Mouse (Mus musculus) liver, embryonic 16.5 days (tissue): ENCODE measurements around the gene Marf1. TPM values are rescaled to one million over a fixed set of nuclear protein-coding genes. Genes with fewer than 3 reads are reported as not detected.

ENCODE experiments used
- ATAC-seq: fragments of 200-750 bp; cut with Nextera tagmentation; 2 replicates; pipeline ENCODE4 v1.8.0; 2017; ENCODE audit warnings: low read depth, mild to moderate bottlenecking, moderate number of reproducible peaks, moderate library complexity
- H3K27ac ChIP-seq: fragments of 300-500 bp; sonication (generic); 2 replicates; pipeline ENCODE4 v1.5.1; 2014; ENCODE audit warnings: mild to moderate bottlenecking, low read length
- H3K27me3 ChIP-seq: fragments of 300-500 bp; sonication (generic); 2 replicates; pipeline ENCODE4 v1.6.1; 2014; ENCODE audit warnings: low read depth, low read length, mixed read lengths; ENCODE audit not compliant: control insufficient read depth, insufficient read depth
- H3K36me3 ChIP-seq: fragments of 300-500 bp; sonication (generic); 2 replicates; pipeline ENCODE4 v1.6.1; 2014; ENCODE audit warnings: mild to moderate bottlenecking; ENCODE audit not compliant: control insufficient read depth, insufficient read depth
- H3K4me1 ChIP-seq: fragments of 300-500 bp; sonication (generic); 2 replicates; pipeline ENCODE4 v1.6.1; 2014; ENCODE audit warnings: low read depth, low read length, mixed read lengths; ENCODE audit not compliant: control insufficient read depth
- H3K4me2 ChIP-seq: fragments of 300-500 bp; sonication (generic); 2 replicates; pipeline ENCODE4 v1.6.1; 2014; ENCODE audit warnings: low read depth, low read length, mixed read lengths
- H3K4me3 ChIP-seq: fragments of 300-500 bp; sonication (generic); 2 replicates; pipeline ENCODE4 v1.5.1; 2014; ENCODE audit warnings: low read depth, mild to moderate bottlenecking, low read length
- H3K9ac ChIP-seq: fragments of 300-500 bp; sonication (generic); 2 replicates; pipeline ENCODE4 v1.6.1; 2014; ENCODE audit warnings: low read depth, low read length
- H3K9me3 ChIP-seq: fragments of 300-500 bp; sonication (generic); replicated peaks from 2 replicates; pipeline ENCODE4 v1.6.1; 2016; ENCODE audit warnings: low read length; ENCODE audit not compliant: control insufficient read depth
- WGBS: fragments of 180-500 bp; shearing (Covaris S2); extraction: QIAGEN DNeasy Blood & Tissue Kit; methylation state at CpG from one replicate; pipeline ENCODE4 v1.1.7; 2014; ENCODE audit not compliant: insufficient replicate concordance; 5-methylcytosine and 5-hydroxymethylcytosine counted together
- polyA plus RNA-seq: library from polyadenylated mRNA; unstranded; fragments of >200 nt; fragmentation: Nextera tagmentation; extraction: Ambion mirVana; gene quantifications from 2 replicates; pipeline ENCODE4 v1.2.1, GENCODE M21; 2015

Gene Marf1
- polyA plus RNA-seq, 1 experiment from 2014 or later: 6.9 TPM

- no peak for ATAC-seq
- Histone ChIP-seq H3K4me1 (no peaks in the 10 kb centered on the region), H3K9ac (no peak overlapping the region), H3K4me2 (no peak overlapping the region), H3K36me3 (peaks cover 30% of the 10 kb centered on the region), H3K27ac (no peak overlapping the region), H3K4me3 (no peak overlapping the region), H3K27me3 (no peaks in the 10 kb centered on the region), H3K9me3 (no peaks in the 10 kb centered on the region)
- WGBS: 78% methylated on average over 4 of the region's 4 CpGs
Measured at GRCm38 (mm10) chr16:14151718-14152117, 11.4 kb downstream of the Marf1 start.

DNA sequence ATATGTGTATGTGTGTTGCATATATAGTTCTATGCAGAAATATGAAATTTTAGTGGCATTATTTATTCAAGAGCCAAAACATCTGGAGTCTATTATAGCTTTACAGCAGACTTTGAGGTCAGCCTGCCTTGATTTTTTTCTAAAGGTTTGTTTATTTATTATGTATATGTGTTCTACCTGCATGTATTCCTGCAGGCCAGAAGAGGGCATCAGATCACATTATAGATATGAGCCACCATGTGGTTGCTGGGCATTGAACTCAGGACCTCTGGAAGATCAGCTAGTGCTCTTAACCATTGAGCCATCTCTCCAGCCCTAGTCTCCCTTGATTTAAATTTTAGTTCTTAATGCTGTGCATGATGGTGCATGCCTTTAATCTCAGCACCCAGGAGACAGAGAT, 15.4 kb downstream of the Marf1 start:
- Histone ChIP-seq H3K9me3 (no peaks in the 10 kb centered on the region), H3K4me2 (no peak overlapping the region), H3K27ac (no peak overlapping the region), H3K36me3 (peaks cover 46% of the 10 kb centered on the region), H3K4me1 (no peaks in the 10 kb centered on the region), H3K4me3 (no peak overlapping the region), H3K27me3 (no peaks in the 10 kb centered on the region), H3K9ac (no peak overlapping the region)
- no peak for ATAC-seq

- H3K36me3 ChIP-seq: peaks cover 47% of the 10 kb centered on the region
- no peak for ATAC-seq
- 65% methylated on average over 3 of the region's 3 CpGs for WGBS
- H3K4me2 ChIP-seq: no peak overlapping the region
- no peak overlapping the region for H3K27ac ChIP-seq
- H3K27me3 ChIP-seq: no peaks in the 10 kb centered on the region
- H3K4me3 ChIP-seq: no peak overlapping the region
- H3K9me3 ChIP-seq: no peaks in the 10 kb centered on the region
- H3K4me1 ChIP-seq: 0 out of 2 replicates have a peak, but pooled peaks cover under 1% of the 10 kb centered on the region
- no peak overlapping the region for H3K9ac ChIP-seq
Measured at GRCm38 (mm10) chr16:14143298-14143697, 19.9 kb downstream of the Marf1 start.

DNA sequence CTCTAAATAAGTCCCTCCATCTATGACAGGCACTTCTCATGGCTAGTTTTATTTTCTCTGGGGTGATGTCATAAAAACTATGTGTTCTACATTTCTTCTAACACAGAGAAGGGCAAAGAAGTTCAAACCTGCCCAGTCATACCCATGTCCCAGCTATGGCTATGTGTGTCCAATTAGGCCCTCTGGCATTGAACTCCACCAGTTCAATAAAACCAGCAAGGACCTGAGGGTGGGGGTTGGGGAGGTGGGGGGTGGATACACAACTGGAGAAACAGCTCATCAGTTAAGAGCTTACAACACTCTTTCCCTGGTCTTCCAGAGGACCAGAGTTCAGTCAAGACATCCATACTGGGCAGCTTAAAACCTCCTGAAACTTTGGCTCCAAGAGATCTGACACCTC, 24.0 kb downstream of the Marf1 start:
- no peak overlapping the region for H3K27ac ChIP-seq
- H3K4me1 ChIP-seq: 0 out of 2 replicates have a peak, but pooled peaks cover 2% of the 10 kb centered on the region
- ATAC-seq: no peak
- no peak overlapping the region for H3K9ac ChIP-seq
- no peak overlapping the region for H3K4me2 ChIP-seq
- H3K9me3 ChIP-seq: no peaks in the 10 kb centered on the region
- H3K27me3 ChIP-seq: no peaks in the 10 kb centered on the region
- H3K4me3 ChIP-seq: no peak overlapping the region
- H3K36me3 ChIP-seq: peaks cover 38% of the 10 kb centered on the region

DNA sequence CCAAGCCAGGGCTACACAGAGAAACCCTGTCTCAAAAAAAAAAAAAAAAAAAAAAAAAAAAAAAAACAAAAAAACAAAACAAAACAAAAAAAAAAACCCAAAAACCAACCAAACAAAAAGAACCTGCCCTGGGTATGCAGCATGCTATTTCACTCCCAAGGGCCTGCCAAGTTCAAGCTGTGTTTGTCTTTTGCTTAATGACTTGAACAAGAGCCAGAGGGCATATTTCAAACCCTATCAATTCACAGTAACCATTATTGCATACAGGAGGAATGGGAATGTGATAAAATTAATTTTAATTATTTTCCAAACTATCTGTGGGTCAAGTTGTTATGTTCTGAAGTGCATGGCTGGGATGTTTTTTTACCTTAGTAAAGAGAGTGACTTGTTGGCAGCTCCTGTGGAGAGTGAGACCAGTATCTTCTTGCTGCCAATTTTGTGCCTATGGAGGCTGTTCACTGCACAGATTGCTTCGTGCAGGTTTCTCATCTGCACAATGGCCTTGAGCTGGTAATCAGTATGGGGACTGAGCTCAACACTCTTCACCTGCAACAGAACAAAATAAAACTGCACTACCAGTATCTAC, 25.1 kb downstream of the Marf1 start:
- H3K27me3 ChIP-seq: no peaks in the 10 kb centered on the region
- H3K4me2 ChIP-seq: no peak overlapping the region
- no peak overlapping the region for H3K27ac ChIP-seq
- 83% methylated on average over 1 of the region's 1 CpGs for WGBS
- H3K9me3 ChIP-seq: no peaks in the 10 kb centered on the region
- ATAC-seq: no peak
- H3K36me3 ChIP-seq: peaks cover 38% of the 10 kb centered on the region
- no peak overlapping the region for H3K4me3 ChIP-seq
- no peak overlapping the region for H3K9ac ChIP-seq
- H3K4me1 ChIP-seq: 0 out of 2 replicates have a peak, but pooled peaks cover 2% of the 10 kb centered on the region

DNA sequence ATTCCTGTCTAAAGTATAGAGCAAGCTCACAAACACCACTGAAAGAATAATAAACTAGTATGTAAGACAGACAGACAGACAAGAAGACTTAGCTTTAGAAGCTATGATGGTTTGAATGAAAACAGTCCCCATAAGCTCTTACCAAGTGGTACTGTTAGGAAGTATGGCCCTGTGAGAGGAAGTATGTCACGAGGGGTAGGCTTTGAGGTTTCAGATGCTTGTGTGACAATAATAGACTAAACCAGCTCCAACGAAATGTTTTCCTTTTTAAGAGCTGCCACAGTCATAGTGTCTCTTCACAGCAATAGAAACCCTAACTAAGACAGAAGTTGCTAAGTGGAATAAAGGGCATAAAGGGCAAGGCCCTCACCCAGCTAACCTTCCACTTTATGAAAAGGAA, 28.1 kb downstream of the Marf1 start:
- Histone ChIP-seq H3K9ac (no peak overlapping the region), H3K36me3 (peaks cover 38% of the 10 kb centered on the region), H3K4me1 (0 out of 2 replicates have a peak, but pooled peaks cover 2% of the 10 kb centered on the region), H3K9me3 (no peaks in the 10 kb centered on the region), H3K27me3 (no peaks in the 10 kb centered on the region), H3K4me3 (no peak overlapping the region), H3K27ac (no peak overlapping the region), H3K4me2 (no peak overlapping the region)
- WGBS: 42% methylated on average over 2 of the region's 2 CpGs
- ATAC-seq: no peak

GRCm38 (mm10) chr16:14131838-14132237, 31.3 kb downstream of the Marf1 start:
- H3K4me1 ChIP-seq: no peaks in the 10 kb centered on the region
- no peaks in the 10 kb centered on the region for H3K9me3 ChIP-seq
- H3K27ac ChIP-seq: no peak overlapping the region
- 62% methylated on average over 5 of the region's 5 CpGs for WGBS
- H3K4me2 ChIP-seq: no peak overlapping the region
- H3K27me3 ChIP-seq: no peaks in the 10 kb centered on the region
- peaks cover 40% of the 10 kb centered on the region for H3K36me3 ChIP-seq
- no peak overlapping the region for H3K9ac ChIP-seq
- H3K4me3 ChIP-seq: no peak overlapping the region
- ATAC-seq: peak; percentile 75

GRCm38 (mm10) chr16:14131376-14131775, 31.8 kb downstream of the Marf1 start:
- no peak for ATAC-seq
- H3K4me3 ChIP-seq: no peak overlapping the region
- no peaks in the 10 kb centered on the region for H3K9me3 ChIP-seq
- no peaks in the 10 kb centered on the region for H3K27me3 ChIP-seq
- peaks cover 36% of the 10 kb centered on the region for H3K36me3 ChIP-seq
- H3K9ac ChIP-seq: no peak overlapping the region
- no peak overlapping the region for H3K4me2 ChIP-seq
- 82% methylated on average over 3 of the region's 3 CpGs for WGBS
- no peaks in the 10 kb centered on the region for H3K4me1 ChIP-seq
- H3K27ac ChIP-seq: no peak overlapping the region

DNA sequence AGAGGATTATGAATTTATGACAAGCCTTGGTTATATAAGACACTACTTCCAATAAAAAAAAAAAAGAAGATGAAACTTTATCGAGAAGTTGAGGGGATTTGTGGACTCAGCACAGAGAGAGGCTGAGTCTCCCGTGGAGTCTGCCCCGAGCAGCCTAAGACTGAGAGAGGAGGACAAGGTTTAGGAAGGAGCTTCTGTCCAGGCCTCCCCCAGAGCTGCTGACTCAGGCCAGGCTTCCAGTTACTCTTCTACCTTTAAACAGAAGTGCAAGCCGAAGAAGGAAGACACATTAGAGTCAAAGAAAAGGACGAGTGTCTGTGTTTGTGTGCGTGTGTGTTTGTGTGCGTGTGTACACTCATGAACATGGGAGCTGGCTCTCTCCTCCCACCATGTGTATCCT, 32.4 kb downstream of the Marf1 start:
- WGBS: 84% methylated on average over 7 of the region's 7 CpGs
- Histone ChIP-seq H3K27me3 (no peaks in the 10 kb centered on the region), H3K9ac (no peak overlapping the region), H3K4me2 (no peak overlapping the region), H3K36me3 (peaks cover 36% of the 10 kb centered on the region), H3K9me3 (no peaks in the 10 kb centered on the region), H3K4me1 (no peaks in the 10 kb centered on the region), H3K27ac (no peak overlapping the region), H3K4me3 (no peak overlapping the region)
- ATAC-seq: no peak
